Mouse (Mus musculus) natural killer cell, adult 2 months (primary cell): ENCODE measurements around the gene Gm20388.
A peak's percentile ranks its signal among the peaks of the same experiment; 100 is the strongest.

ENCODE experiments used
- DNase-seq, 2 experiments: peaks; one replicate each; pipeline ENCODE4 v3.0.0; 2022; ENCODE audit warnings: low spot score in 2 of 2

The Gm20388 gene

GRCm38 (mm10) chr8:120470170-120470569 is 559.5 kb downstream of the Gm20388 start:
- DNase-seq = no peak

GRCm38 (mm10) chr8:120471166-120471565 is 560.5 kb downstream of the Gm20388 start:
- DNase-seq = peak; percentile 40 to 51

GRCm38 (mm10) chr8:120471752-120472151 is 561.1 kb downstream of the Gm20388 start:
- DNase-seq = no peak

- no peak for DNase-seq
Observed at GRCm38 (mm10) chr8:120472230-120472629, 561.6 kb downstream of the Gm20388 start.

- no peak for DNase-seq
Observed at GRCm38 (mm10) chr8:120473729-120474364, 563.2 kb downstream of the Gm20388 start.

GRCm38 (mm10) chr8:120474496-120475235 is 564.0 kb downstream of the Gm20388 start:
- no peak for DNase-seq

GRCm38 (mm10) chr8:120475462-120476201 is 565.0 kb downstream of the Gm20388 start:
- DNase-seq = no peak

GRCm38 (mm10) chr8:120476711-120477575 is 566.3 kb downstream of the Gm20388 start:
- no peak for DNase-seq

GRCm38 (mm10) chr8:120478754-120479153 is 568.1 kb downstream of the Gm20388 start:
- DNase-seq = no peak

GRCm38 (mm10) chr8:120479691-120480090 is 569.0 kb downstream of the Gm20388 start:
- no peak for DNase-seq

GRCm38 (mm10) chr8:120482015-120482689 is 571.5 kb downstream of the Gm20388 start:
- DNase-seq = no peak

GRCm38 (mm10) chr8:120484460-120484859 is 573.8 kb downstream of the Gm20388 start:
- no peak for DNase-seq

- no peak for DNase-seq
Observed at GRCm38 (mm10) chr8:120485116-120485515, 574.5 kb downstream of the Gm20388 start.

GRCm38 (mm10) chr8:120485551-120486476 is 575.2 kb downstream of the Gm20388 start:
- no peak for DNase-seq

- peak; percentile 91 to 94 for DNase-seq
Observed at GRCm38 (mm10) chr8:120486477-120487376, 576.1 kb downstream of the Gm20388 start.

- DNase-seq = peak in 1 of 2 experiments; percentile 60
Observed at GRCm38 (mm10) chr8:120487377-120487728, 576.7 kb downstream of the Gm20388 start.

- peak; percentile 73 to 74 for DNase-seq
Observed at GRCm38 (mm10) chr8:120487729-120488510, 577.3 kb downstream of the Gm20388 start.

GRCm38 (mm10) chr8:120488636-120489131 is 578.0 kb downstream of the Gm20388 start:
- DNase-seq = peak in 1 of 2 experiments; percentile 41
